Mouse (Mus musculus) kidney, postnatal 4 days (tissue): ENCODE results near the gene Hist1h4a.
A peak's percentile ranks its signal among the peaks of the same experiment; 100 is the strongest.
"Not testable (repeated sequence)": the region's sequence is repeated elsewhere in the genome, so short reads cannot be mapped to it uniquely, and the experiment has no call there.

Experiments
- DNase-seq, 2 experiments: peaks; one replicate each; pipeline ENCODE4 v3.0.0; 2021; ENCODE audit warnings: mixed read lengths in 2 of 2

Gene Hist1h4a

DNA sequence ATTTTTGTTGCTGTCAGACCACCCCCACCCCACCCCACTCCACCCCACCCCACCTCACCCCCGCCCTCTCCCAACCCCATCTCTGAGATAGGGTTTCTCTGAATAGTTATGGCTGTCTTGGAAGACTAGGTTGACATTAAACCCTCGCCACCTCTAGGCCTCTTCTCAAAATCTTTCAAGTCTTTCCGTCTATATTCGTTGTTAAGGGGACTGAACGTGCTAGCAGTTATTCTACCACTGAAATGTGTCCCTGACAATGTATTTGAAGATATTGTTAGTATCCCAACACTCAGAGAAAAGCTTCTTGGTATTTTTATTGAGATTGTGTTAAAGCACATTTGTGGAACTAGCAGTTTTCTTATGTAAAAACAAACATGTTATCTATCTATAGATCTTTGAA lies 20.1 kb downstream of the Hist1h4a start:
- DNase-seq = no peak

DNA sequence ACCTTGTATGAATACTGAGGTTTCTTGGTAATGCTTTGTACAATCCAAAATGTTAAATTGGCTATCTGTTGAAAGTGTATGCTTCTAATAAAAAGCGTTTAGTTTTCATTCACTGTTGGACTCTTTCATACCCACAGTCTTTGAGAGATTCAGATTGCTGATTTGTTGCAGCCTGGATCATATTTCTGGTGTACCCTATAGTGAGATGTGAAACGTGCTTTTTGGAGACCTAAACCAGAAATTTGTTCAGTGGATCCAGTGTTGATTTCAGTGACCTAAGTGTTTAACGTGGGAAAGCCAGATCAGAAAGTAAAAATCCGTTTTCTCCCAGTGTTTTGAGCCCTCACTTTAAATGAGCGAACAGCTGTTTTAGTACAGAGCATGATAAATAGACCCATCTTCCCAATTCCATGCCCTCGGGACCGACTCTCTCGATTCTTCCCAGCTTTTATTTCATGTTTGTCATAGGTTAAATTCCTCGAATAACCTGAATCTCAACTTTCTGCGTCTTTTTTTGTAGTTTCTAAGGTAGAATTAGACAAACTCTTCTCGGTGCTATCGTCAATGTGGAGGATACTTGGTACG lies 20.7 kb downstream of the Hist1h4a start:
- no peak for DNase-seq

DNA sequence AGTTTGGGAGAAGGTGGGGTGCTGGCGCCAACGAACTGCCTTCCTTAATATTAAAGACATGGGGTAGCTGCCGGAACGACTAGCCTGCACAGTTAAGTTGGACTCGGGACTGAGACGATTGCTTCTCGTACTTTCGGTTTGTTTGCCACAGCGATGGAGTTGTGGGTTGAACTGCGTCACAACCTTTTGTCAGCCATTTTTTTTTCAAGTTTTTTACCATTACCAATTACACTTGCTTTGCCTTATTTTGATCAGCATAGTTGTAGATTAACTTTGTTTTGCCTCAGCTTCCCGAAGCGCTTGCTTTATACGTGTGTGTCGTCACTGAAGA lies 21.1 kb downstream of the Hist1h4a start:
- DNase-seq = no peak

DNA sequence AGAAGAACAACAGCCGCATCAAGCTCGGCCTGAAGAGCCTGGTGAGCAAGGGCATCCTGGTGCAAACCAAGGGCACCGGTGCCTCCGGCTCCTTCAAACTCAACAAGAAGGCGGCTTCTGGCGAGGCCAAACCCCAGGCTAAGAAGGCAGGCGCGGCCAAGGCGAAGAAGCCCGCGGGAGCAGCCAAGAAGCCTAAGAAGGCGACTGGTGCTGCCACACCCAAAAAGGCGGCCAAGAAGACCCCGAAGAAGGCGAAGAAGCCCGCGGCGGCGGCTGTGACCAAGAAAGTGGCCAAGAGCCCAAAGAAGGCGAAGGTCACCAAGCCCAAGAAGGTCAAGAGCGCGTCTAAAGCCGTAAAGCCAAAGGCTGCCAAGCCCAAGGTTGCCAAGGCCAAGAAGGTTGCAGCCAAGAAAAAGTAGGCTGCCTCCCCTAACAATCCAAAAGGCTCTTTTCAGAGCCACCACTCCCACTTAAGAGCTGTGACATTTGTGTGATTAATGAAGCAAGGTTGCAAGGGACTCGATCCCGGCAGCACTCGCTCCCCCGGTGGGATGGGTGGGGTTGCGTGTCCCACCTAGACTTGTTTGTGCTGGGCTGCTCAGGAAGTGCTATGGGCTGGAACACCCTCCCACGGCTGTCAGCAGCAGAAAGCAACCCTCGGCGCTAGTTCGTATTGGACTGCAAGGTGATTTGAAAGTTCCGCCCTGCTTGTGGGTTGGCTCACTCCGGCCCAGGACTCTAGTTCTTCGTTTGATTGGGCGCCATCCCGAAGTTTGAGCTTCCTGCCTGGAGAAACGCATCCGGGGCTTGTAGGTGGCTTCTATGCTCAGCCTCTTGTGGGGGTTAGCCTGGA lies 21.7 kb downstream of the Hist1h4a start:
- peak; percentile 91 to 94 for DNase-seq

DNA sequence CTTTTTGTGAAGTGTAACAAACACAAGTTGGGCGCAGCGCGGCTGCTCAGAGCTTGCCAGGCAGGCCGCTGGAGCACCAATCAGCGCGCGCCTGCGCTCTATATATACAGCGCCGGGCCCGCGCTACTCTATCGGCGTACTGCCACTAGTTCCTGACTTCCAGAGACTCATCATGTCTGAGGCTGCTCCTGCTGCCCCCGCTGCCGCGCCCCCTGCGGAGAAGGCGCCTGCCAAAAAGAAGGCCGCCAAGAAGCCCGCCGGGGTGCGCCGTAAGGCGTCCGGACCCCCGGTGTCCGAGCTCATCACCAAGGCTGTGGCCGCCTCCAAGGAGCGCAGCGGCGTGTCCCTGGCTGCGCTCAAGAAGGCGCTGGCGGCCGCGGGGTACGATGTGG lies 22.4 kb downstream of the Hist1h4a start, which contains the start of gene Hist1h1c:
Gene Hist1h1c (plus strand): TSS at position 132 of the 392 bp plus-strand sequence.
- peak; percentile 91 to 95 for DNase-seq

DNA sequence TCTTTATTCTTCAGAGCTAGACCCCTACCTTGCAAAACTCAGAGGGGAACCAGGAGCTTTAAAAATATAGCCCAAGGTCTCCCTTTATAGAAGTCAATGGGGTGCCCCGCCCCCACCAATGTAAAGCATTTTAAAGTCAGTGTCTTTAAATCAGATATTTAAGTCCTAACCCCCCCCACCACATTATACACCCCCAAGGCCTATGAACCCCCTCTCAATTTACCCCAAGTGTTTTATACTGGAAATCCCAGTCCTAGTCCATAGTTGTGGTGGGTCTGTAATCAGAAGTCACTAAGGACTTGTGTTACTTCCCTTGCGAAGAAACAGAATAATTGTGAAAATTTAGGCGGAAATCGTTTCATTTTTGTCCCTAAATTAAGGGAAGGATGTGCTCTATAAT lies 23.0 kb downstream of the Hist1h4a start:
- DNase-seq = peak; percentile 28 to 46

DNA sequence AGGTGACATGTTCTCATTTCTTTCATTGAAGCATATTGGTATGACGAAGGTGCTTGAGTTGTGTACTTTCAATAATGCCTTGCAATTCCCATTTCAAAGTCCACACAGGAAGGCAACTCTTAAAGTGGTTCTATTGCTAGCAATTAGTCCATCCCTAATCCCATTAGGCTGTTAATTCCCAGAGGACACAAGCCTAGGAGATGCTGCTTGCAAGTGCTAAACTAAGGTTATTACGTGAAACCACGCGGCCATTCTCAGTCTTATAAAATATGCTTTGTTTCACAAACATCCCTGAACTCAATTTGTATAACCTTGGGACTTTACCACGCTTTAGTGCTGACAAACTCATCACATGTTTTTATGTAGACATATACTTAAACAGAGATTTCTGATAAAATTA lies 23.9 kb downstream of the Hist1h4a start:
- DNase-seq = no peak

DNA sequence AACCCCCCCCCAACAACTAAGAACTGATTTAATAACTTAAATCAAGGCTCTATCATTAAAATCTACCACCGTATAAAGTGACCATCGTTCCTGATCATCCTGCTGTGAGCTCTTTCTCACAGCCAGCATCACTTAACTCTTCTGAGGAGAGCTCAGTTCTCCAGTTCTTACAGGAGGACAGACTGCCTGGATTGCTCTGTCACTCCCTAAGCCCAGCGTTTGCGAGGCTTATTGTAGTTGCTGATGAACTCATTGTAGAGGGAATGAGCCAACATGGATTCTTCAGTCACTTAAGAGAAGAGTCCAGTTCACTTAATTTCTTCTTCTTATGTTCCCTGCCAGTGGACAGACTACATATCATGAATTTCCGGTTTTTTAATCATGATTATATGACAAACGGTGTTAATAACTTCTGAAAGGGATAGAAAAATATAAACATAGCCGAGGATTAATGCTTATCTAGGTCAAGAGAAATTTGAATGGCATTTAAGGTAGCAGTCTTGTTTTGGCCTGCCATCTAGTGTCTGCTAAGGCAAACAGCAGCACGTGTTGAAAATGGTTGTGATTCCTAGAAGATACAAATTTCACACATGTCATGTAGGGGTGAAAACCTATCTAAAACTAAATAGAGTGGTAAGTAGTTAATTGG lies 28.8 kb downstream of the Hist1h4a start:
- peak; percentile 27 to 37 for DNase-seq

DNA sequence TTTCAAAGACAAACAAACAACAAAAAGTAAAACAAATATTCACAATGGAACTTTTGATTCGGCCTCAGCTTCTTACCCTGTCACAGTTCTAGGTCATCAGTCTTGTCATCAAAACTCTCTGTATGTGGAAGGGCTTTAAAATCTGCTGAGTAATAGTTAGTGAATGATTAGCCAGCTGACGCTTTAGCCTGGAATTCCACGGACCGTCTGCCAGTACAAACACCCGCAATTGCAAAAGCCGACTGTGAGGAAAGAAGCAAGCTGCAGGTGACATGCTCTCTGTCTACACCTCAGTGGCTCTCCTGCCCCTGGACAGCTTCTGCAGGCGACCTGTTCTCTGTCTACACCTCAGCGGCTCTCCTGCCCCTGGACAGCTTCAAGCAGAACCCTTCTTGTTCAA lies 30.6 kb downstream of the Hist1h4a start:
- peak; percentile 40 to 51 for DNase-seq

DNA sequence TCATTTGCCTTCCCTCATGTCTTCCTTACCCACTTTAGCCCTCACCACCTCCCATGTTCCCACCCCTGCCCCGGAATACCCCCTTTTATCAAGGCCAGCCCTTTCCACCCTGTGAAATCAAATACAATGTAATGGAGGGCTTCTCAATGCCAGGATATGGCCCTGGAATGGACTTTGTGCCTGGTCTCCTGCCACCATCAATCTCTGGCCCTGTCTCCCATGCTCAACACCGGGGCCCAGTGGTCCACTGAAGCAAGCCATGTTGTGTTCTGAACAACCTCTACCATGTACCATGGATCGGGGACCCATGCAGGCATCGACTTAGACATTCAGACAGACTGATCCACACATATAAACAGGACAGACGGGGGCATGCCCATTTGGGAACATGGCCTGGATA lies 31.3 kb downstream of the Hist1h4a start:
- DNase-seq = no peak

DNA sequence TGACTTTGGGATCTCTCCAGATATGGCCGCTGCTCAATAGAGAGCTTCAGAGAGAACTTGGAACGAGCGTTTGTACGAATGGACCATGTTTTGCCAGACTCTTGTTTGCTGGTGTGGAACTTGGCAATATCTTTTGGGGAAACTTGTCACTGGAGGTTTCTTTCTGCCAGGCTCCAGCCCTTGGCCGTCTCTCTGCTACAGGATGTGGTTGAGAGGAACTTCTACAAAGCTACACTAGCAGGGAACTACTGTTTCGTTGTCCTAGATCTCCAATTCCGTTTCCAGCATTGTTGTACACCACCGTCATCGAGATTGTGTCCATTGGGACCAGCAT lies 31.9 kb downstream of the Hist1h4a start:
- no peak for DNase-seq

DNA sequence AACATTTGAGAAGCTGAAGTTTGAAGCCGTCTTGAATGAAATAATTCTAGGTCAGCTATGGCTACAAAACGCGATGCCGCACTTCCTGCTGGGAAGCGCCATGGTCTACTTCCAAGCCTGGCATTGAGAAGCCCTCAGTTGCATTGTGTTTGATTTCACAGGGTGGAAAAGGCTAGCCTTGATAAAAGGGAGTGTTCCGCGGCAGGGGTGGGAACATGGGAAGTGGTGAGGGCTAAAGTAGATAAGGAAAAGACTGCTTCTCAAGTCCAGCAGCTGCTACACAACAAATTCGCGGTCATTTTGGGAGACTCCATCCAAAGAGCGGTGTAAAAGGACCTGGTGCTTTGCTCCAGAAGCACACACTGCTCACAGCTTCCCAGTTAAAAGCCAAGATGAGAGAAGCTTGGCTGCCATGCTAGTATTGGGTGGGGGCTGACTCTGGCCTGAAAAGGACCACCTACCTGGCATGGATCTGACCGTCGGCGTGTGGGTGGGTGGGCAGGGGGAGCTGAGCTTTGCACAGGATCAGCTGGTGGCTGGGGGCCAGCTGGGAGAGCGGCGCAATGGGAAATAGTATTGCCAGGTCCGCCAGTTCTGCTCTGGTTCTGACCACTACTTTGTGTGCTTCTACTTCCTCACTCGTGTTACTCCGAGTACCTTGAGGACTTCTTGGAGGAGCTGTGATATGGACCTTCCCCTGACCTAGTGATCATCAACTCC lies 32.4 kb downstream of the Hist1h4a start:
- no peak for DNase-seq

DNA sequence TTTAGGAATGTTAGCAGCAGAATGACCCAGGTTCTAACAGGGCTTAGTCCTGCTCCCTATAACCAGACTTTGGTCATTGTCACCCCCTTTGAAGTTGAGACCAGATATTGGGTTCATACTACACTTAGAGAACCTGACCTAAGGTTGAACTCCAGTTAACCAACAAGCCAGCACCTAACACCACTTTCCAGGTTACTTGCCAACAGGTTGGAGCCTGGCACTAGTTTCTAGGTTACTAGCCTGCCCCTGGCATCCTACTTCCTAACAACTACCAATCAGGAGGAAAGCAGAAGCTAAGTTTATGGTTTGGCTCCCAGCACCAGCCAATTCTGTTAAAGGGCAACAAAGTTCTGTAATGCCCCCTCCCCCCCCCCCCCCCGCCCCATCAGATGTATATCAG lies 35.8 kb downstream of the Hist1h4a start:
- no peak for DNase-seq

DNA sequence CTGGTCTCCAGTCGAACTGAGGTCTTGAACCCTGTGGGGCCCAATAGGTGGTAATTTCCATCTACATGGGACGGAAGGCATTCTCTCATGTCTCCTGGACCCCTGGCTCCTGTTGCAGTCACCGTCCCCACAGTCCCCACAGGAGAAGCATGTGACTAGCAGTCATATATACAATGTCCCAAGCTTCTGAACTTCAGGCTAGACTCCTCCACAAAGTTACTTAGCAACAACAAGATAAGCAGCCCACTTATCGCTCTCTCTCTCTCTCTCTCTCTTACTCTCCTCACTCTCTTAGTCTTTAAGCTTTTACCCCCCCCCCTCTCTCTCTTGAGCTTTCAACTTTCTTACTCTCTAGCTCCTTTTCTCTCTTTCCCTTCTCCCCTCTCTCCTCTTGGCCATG lies 36.8 kb downstream of the Hist1h4a start:
- DNase-seq = no peak

DNA sequence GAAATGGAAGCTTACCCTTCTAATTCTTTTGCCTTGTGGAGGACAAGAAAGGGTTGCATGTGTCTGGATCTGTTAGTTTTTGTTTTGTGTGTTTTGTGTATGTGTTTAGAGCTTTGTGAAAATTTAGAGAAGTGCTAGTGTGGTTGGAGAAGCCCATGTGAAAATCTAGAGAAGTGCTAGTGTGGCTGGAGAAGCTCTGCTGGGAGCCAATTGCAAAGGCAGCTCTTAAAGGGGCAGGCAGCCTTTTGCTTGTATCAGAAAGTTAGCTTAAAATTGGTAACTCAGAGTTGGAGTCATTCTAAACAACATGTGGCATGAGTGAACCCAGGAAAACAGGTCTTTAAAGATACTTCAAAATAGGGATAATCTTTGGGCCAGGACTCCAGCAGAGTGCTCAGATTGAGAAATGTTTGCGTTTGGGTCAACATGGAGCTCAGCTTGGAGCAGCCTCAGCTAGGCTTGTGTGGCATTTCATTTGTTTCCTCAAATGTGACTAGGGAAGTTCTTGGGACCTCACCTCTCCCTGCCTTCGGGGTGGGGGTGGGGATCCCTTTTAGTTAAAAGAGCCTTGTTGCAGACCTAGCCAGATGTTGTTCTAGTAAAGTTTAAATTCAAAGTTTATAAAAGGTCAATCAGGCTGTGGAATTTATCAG lies 43.3 kb downstream of the Hist1h4a start:
- DNase-seq = not testable (repeated sequence)

DNA sequence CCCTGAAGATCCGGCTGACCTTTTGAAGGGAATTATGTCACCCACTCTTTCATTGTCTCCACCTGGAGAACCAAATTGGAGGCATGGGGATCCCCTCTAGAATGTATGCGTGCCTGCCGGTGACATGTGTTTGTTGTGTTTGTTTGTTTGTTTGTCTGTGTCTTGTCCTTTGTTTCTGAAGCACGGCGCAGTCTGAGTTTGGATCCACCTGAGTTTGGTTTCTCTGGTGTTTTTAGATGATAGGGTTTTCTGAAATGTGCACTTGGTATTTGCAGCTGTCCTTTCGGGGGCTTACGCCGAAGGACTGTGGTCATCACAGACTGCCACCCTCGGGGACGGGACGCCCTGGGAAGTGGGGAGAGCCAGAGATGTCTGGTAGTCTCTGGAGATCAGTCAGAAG lies 43.9 kb downstream of the Hist1h4a start:
- no peak for DNase-seq

DNA sequence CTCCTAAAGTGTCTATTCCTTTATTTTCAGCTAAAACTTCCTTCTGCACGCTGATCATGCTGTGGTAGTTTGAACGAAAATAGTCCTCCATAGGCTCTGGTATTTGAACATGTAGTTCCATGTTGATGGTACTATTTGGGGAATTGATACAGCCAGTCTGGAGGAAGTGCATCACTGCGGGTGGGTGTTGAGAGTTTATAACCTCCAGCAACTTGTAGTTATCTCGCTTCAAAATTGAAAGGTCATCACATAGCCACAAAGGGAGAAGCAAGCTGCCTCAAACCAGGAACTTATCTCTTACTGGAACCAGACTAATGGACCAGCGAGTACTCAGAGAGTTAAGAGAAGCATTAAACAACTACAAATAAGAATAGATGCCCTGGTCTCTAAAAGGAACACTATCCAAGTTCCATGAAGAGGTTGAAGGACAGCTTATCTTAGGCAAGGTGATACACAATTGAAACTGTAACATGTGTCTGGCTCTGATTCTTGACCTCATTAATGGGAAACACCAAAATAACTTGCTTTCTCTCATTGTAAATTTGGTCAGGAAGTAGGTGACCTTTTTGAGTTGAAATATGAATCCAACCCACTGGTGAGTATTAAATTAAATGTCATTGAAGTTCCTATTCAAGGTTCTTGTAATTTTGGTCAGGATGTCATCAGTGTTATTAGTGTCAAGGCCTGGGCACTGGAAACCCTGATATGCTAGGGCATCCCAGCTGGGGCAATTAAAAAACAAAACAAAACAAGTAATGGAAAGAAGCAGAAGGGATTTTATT lies 44.6 kb downstream of the Hist1h4a start:
- no peak for DNase-seq
